Mouse (Mus musculus): ENCODE measurements around the gene Wnk3.
"Not testable (repeated sequence)": the region's sequence is repeated elsewhere in the genome, so short reads cannot be mapped to it uniquely, and the experiment has no call there.

Wnk3 gene

GRCm38 (mm10) chrX:151197778-151198177, at the start of gene Wnk3:
Wnk3 (plus strand) TSS chrX:151198078.
- DNase-seq = no peak

- no peak for DNase-seq
Measured at GRCm38 (mm10) chrX:151158414-151158813, 39.5 kb upstream of the Wnk3 start.

DNA sequence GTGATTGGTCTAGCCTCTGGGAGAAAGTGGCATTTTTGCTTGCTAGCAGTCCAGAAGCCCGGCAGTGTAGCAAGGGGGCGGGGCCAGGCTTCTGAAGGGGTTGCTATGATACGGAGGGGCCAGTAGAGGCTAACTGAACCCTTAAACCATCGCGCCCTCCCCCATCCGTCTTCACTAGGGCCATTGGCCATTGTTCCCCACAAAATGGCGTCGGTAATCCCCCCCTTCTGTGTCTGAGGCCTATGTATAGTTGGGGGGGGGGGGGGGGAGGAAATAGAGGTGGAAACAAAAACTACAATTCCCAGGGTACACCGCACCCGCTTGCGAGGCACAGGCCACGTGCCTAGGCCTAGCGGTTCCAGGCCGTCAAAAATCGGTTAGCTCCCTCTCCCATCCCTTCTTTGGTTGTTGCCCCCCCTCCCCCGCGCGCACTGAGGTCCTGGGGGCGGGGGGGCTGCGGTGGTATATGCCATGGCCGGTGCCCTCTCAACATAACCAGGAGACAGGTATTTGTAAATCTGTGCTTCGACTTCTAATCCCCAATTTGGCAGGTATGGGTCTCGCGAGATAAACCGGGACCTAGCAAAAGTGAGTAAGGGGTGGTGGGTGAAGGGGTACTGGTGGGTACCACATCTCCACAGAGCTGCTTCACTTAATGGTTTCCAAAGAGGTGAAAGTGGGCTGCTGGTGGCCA, 29.3 kb upstream of the Wnk3 start:
- peak; percentile 88 for DNase-seq

- peak; percentile 92 for DNase-seq
Measured at GRCm38 (mm10) chrX:151169261-151169961, 28.5 kb upstream of the Wnk3 start.

- not testable (repeated sequence) for DNase-seq
Measured at GRCm38 (mm10) chrX:151173134-151173533, 24.7 kb upstream of the Wnk3 start.

DNA sequence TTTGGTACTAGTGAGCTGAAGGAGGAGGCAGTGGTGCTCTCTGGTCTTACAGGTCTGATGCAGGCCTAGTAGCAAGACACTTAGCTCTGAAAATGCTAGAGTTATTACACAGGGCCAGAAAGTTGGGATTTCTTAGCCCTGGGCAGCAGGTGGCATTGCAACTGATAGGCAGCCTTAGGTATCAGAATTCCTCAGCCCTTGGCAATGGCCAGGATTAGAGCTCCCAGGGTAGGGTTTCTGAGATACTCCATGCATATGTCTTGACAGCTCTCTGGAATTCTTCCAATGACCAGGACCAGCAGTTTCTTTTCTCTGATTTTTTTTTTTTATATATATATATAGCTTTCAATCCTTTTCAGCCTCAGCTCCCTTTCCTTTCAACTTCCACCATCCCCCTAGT, 100.5 kb downstream of the Wnk3 start:
- DNase-seq = peak; percentile 84

DNA sequence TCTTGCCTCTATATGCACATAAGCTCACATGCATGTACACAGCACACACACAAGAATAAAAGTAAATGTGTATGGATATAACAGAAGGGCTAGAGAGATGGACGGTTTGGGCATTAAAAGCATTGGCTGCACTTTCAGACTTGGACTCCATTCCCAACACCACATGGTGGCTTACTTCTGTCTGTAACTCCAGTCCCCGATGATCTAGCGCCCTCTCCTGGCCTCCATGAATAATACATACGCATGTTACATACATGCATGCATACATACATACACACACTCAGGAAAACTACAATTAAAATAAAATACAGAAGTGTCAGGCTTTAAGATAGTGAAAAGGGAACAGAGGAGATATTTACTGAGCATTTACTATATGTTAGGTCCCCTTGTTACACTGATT, 115.9 kb downstream of the Wnk3 start:
- no peak for DNase-seq

DNA sequence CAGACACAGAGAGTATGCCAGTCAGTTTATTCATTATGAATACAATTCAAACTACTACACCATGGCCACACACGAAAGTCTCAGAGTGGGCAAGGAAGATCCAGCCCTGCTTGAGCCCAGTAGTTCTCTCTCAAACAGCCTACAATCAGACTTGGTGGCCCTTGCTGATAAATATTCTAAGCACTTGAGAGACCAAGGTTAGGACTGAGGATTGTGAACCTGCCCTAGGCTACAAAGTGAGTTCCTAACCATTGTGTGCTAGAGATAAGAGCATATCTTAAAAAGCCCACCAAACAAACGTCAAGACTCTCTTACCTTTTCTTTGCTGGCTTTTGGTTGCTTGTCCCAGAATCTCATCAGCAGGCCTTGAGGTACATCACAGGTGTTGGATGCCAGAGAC, 135.7 kb downstream of the Wnk3 start:
- no peak for DNase-seq

DNA sequence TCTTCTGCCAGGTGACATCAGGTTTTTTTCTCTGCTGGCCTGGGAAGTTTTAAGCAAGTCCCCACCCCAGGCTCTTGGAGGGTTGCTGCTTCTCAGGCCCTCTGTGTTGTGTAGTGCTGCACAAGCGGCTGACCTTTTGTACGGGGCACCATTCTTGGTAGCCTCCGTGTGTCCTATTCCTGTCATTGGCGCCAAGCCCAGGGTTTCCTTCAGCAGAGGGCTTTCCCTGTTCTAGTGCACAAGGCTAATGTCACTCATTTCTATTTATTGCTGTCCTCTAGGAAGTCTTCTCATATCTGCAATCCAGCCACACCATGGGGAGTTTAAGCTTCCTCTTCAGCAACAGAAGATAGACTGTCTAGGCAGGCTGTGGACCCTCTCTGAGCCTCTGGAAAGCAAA, 139.9 kb downstream of the Wnk3 start:
- DNase-seq = peak; percentile 97

- DNase-seq = peak; percentile 99
Measured at GRCm38 (mm10) chrX:151343761-151344500, 146.1 kb downstream of the Wnk3 start, which contains the start of gene Fam120c. Fam120c (plus strand) TSS chrX:151344175.

GRCm38 (mm10) chrX:151344501-151344984, 146.7 kb downstream of the Wnk3 start:
- peak; percentile 92 for DNase-seq

DNA sequence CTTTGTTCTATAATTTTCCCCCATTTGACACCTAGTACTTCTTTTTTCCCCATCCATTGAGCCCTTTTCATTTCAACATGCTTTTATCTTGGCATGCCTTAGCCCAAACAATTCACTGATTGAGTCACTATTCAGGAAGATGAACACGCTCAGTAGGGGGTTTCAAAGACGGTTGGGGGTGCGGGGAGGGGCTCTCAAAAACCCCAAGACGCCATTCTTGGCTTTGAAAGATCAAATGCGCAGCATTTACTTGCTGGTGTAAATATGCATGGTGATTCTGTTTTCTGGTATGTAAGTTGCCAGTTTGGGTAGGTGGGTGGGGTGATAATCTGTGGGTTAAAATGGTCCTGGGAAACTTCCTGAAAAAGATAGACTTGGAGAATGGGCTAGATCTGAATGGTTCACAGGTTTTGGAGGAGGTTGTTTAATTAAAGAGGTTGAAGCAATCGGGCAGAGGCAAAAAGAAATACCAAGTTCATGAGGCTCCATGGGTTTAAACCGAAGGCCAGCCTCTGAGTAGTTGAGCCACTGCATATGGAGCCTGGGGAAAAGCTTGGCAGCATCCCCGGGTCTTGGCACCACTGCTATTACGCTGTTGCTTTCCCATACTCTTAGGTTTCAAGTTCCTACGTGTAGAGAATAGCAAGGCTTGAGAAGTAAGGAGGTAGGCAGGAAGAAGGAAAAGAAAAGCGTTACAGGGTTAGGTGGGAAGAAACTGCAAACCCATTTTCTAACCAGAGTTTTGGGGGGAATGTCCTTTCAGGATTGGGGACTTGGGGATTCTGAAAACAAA, 147.7 kb downstream of the Wnk3 start:
- DNase-seq = no peak

DNA sequence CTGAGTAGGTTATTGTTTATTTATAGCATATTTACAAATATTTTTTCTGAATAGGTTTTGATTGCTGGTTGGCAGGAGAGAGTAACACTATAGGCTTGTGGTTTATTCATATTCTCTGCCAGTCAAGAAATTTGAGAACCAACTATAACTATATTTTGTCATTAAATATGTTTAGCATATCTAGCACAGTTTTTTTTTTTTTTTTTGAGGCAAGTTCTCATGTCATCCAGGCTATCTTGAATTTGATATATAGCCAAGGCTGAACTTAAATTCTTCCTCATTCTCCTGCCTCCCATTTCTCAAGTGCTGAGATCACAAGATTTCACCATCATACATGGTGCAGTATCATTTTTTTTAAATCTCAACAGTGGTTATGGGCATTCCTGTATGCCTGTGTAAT, 149.4 kb downstream of the Wnk3 start:
- DNase-seq = no peak

GRCm38 (mm10) chrX:151349322-151349721, 151.4 kb downstream of the Wnk3 start:
- DNase-seq = no peak
